Mouse (Mus musculus) mesoderm, embryonic 11.5 days (tissue): ENCODE measurements around the gene Gramd4.

Experiments
- DNase-seq: peaks from one replicate; pipeline ENCODE4 v3.0.0-alpha.2; 2012; ENCODE audit warnings: low read depth, low spot score

Gene Gramd4

DNA sequence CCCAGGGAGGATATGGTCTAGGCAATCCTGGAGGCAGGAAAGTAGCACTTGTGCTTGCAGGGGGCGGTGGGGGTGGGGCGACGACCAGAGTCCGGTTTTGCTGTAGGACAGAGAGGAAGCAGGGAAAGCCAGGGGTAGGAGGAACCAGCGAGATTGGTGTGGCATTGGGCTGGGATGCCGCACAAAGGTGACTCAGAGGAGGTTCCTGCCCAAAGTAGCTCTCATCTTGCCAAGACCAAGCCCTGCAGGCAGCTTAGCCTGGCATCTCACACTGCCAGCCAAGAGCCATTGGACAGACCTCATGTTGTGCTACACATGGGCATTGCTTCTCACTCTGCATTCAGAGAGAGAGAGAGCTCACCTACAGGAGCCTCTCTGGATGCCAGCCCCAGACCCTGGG lies at the start of gene Gramd4:
Gene Gramd4 (plus strand): TSS at position 283 of the 400 bp plus-strand sequence.
- DNase-seq, result no peak

DNA sequence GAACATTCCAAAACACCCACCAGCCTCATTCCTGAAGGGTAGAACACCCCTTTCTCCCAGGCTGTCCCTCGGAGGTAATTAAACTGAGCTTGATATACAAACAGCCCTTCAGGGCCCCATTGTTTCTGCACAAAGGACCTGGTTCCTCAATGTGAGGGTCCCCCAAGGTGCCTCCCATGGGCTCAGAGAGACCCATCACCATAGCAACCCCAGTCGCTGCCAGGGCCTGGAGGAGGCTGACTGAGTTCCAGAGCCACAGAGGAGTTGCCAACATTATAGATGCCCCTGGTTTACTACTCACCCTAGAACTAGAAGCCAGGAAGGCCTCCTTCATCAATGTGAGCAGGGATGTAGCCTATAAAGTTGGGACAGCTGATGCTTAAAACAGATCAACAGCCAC lies 44.4 kb upstream of the Gramd4 start:
- DNase-seq, result peak; percentile 55

DNA sequence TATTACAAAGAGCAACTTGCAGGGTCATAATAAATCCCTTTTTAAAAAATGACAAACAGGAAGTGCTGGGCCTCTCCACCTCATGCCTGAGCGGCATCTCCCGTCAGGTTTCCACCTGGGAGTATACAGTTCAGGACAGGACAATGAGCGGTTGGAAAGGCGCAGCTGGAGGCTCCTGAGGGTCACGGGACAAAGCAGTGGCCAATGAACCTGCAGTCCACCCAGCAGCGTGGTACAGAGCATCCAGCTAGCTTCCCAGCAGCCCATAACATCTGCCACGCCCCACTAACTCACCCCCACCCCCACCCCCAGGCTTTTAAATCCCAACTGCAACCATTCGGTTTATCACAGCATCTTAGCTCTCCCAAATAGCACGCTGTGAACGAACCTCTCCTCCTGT lies 43.8 kb upstream of the Gramd4 start:
- DNase-seq, result no peak

DNA sequence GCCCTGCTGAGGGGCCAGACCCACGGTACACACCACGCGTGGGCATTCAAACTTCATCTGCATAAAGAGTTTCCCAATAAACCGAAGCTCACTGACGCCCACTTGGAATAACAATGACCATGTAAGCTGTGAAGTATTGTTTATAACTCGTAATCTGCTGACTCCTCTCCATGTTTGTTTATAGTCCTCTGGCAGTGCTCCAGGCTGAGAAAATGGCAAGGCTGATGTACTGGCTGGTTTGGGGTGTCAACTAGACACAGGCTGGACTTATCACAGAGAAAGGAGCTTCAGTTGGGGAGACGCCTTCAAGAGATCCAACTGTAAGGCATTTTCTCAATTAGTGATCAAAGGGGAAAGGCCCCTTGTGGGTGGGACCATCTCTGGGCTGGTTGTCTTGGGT lies 42.5 kb upstream of the Gramd4 start:
- DNase-seq, result no peak

DNA sequence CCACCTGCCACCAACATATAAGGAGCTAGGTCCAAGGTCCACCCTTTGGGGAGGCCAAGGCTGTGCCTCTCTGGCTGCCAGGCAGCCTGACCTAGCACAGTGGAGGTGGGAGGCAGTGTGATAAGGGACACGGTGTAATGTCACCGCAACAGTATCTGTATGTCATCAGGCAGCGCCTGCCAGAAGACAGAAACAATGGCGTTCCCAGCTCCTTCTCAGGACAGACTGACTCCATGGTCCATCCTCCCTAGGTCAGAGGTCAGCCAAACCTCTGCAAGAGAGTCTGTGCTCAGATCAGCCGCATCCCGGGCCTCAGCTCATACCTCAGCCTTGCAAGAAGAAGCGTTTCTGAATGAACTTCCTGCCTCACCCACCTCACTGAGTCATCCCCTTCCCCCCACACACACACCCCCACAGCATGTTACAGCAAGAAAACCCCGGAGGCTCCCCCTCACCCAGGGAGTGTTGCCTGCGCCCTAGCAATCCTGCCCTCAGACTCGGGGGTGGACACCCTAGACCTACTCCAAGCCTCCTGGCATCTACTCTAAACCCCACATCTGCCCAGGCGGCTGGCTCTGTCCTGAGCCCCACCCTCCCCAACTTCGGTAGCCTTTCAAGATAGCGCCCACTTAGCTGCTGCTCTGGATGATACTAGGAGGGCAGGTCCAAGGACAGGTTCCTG lies 41.5 kb upstream of the Gramd4 start:
- DNase-seq, result no peak

DNA sequence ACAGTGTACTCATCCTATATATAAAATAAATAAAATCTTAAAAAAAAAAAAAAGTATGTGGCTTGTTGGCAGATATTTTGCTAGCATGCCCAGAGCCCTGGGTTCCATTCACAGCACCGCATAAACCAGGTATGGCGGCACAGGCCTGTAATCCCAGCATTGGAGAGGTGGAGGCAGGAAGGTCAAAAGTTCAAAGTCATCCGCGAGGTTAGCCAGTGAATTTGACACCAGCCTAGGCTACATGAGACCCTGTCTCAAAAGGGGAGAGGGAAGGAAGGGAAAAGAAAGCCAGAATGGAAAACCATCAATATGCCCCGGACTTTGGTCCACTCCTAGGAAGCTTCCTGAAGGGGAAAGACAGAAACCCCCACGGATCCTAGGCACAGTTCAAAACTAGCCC lies 40.2 kb upstream of the Gramd4 start:
- DNase-seq, result no peak

DNA sequence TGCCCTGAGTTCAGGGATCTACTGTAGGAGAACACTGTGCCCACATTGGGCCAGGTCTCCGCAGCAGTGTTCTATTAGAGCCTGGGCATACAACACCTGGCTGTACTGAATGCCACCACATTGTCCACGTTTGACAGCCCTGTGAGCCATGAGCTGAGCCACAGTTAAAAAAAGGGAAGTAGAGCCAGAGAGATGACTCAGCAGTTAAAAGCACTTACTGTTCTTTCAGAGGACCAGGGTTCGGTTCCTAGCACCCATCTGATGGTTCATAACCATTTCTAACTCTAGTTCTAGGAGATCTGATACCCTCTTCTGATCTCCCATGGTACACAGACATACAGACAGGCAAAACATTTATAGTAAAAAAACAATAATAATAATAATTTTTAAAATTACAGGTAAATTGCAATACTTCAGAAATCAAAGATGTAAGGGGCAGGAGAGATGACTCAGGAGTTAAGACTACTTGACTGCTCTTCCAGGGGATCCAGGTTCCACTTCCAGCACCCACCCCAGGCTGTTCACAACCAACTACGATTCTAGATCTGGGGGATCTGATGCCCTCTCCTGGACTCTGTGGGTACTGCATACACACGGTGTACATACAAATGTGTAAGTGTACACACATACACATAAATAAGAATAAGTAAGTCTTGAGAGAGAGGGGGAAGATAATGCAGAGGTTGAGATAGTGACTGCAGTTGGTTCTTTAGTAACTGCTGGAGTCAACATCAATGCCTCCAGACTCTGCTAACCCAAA lies 38.6 kb upstream of the Gramd4 start:
- DNase-seq, result no peak

DNA sequence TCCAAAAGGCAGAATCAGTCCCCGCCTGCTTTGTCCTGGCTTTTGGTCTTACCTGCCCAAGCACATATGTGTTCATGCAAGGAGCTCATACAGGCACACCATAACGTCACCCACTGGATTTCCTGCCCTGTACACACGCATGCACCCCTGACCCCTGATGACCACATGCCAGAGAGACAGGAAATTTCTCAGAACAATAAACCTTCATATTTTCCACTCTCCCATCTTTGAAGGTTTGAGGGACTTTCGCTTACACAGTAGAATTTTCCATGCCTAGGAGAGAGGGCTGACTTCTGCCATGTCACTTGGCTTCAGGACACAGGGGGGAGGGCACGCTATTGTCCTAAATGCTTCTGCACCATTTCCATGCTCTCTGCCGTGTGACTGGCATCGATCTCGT lies 37.5 kb upstream of the Gramd4 start:
- DNase-seq, result no peak

DNA sequence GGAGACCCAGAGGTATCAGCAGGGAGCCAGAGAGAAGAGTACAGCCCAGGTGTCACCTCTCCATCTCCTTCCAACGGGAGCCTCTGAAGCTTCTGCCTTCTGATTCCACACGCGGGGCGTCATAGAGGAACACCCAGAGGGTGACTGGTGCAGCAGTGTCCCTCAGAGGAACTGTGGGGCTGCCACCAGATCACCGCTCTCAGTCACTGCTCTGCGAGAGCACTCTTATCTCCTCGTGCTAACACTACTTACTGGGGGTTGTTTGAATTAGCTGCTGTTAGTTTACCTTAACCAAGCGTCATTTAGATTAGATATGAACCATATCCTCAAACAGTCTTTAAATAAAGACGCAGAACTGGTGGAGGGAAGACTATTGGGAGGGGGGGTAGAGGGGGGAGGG lies 36.2 kb upstream of the Gramd4 start:
- DNase-seq, result no peak

DNA sequence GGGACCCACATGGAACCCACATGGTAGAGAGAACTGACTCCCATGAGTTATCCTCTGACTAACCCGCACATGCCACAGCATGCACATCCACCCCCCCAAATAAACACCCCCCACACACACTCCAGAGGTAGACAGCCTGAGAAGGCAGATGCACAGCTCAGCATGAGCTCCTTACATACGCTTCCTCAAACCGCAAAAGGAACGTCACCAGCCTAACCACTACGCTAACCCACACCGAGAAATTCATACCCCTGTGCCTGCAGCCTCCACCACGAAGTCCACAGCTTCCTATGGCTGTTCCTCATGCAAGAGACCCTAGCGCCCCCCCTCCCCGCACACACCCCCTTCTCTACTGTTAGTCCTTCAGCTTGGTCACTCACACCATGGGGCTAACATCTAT lies 35.5 kb upstream of the Gramd4 start:
- DNase-seq, result no peak

DNA sequence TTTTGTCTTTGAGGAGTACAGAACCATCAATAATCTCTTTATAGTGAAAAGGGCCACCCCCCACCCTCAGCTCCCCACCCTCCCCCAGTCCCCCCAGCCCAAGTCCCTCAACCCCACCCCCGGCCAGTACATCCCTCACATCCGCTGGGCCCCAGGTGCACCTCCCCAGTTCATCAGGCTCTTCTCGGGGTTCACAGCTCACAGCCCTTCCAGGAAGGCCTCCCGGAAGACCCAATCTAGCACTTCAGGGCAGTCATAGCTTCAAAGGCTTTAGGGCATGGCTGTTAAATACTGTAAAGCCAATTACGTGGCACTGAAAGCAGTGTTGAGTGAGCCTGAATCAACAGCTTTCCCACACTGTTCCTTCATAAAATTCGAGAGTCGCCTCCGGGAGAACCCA lies 29.6 kb upstream of the Gramd4 start:
- no peak for DNase-seq

DNA sequence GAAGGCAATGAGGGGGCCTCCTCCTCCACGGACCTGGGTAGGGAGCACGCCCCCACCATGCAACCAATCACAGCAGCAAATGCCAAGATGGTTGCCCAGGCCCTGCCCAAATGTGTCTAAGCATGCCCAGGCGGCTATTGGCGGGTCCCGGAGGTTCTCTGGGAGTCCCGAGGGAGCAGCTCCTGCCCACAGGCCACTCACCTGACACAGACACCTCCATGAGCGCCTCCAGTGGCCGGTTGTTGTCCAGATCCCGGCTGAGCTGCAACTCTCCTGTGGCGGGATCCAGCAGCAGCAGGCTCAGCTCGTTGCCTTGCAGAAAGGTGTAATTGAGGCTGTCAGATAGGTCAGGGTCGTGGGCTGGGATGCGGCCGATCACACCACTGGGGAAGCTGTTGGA lies 27.5 kb upstream of the Gramd4 start:
- no peak for DNase-seq

DNA sequence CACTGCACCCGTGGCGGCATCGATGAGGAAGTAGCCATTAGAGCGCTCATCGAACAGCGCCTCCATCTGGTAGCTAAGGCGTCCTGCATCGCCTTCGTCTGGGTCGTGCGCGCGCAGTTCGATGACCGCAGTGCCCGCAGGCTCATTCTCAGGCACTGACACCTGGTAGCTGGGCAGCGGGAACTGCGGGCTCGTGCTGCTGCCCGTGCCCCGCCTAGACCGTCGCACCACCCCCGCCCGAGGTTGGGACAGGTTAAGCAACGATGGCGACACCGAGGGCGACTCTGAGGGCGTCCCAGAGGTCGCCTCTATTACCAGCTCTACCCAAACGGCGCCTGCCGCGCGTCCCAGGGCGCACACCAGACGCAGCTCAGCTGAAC lies 24.7 kb upstream of the Gramd4 start:
- DNase-seq, result peak; percentile 82

DNA sequence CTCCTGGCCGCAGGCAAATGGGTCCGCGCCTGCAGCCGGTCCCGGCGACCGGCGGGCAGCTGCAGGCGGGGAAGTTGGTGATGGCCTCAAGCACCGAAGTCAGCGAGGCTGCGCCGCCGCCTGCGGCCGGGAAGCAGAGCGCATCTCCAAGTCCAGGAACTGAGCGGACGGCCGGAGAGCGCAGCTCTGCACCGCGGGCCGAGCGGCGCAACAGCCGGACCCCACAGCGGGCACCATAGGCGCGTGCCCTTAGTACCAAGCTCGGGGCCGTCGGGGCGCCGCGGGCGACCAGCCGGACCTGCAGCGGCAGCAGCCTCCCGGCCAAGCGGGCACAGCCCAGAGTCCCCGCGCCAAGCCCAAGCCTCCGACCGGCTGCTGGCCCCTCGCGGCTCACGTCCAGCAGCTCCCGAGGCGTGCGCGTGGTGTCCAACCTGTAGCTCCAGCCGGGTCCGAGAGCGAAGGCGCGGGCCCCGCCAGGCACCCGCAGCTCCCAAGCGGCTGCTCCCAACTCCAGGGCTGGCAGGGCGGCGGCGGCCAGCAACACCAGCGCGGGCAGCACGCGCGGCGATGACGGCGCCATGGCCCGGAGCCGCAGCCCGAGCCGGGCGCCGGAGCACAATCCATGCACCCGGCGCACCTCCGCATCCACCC lies 24.2 kb upstream of the Gramd4 start, which contains the start of gene Celsr1:
Gene Celsr1 (minus strand): TSS at position 587 of the 651 bp plus-strand sequence.
- peak; percentile 69 for DNase-seq

DNA sequence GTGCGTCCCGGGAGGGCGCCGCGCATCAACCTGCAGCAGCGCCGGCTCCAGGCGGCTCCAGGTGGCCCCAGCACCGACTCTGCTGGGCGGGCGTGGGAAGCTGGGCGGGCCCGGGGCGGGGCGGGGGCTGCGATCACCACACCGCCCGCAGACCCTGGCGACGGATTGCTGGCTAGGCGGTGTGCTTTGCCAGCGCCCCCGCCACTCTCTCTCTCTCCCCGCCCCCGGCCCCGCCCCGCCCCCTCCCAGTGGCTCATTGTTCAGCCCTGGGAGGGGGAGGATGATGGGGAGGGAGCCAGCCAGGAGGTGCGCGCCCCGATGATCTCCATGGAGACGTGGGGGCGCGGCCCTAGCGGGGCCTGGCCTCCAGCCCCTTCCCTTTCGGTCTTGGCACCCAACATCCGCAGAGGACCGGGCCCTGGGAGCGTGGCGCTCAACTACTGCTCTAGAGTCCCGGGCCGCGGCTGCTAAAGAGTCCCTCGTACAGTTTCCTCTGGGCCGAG lies 23.4 kb upstream of the Gramd4 start:
- DNase-seq, result peak; percentile 86

DNA sequence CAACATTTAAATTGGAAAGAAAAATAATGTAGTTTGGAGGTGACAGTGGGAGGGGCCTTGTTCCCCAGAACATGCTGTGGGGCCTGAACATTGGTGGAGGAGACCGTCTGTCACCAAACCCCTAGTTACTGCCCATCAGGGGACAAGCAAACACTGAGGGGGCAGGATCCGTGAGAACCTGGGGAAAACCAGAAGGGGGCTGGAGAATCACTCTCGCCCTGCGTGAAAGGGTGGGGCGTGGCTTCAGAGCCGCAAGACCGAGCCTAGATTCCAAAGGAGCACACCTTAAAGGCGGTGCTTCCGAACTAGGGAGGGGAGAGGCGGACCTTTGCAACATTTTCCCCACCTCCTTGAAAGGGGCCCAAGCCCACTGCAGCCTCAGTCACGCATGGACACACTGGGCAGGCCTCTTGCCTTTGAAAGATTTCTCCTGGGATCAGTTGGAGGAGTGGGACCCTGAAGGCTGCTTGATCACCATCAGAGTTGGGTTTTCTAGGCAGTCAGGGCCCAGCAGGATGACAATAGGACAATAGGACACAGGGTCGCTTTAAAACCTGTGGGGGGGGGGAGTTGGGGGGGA lies 22.6 kb upstream of the Gramd4 start:
- no peak for DNase-seq

DNA sequence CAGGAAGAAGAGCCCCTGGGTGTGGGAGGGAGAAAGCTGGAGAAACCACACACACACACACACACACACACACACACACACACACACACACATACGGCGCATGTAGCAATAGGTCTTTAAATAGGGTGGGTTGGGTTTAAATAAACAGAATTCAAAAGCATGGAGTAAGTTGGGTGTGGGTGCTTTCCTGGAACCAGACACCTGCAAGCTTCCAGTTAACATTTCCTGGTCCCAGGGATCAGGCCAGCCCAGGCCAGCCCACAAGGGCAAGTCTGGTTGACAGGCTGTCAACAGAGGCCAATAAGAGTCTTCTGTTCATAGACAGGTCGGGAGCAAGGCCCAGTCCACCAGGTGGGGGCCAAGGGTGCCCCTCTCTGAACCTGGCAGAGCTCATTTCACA lies 21.6 kb upstream of the Gramd4 start:
- no peak for DNase-seq

DNA sequence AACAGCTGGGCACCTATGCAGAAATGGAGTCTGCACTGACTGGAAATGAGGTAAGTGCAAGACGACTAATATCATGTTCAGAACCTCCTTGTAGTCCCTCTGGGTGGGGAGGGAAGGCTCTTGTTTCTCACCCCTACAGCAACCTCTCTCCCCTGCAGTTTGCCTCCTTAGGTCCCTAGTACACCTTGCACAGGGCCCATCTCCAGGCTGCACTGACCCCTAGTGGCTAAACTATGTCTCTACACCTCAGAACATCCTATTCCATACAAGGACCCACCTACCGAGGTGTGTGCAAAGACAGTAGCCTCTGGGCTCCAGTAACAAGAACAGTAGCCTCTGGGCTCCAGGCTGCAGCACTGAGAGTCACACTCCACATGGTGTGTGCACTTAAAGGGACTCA lies 18.7 kb upstream of the Gramd4 start:
- peak; percentile 86 for DNase-seq

DNA sequence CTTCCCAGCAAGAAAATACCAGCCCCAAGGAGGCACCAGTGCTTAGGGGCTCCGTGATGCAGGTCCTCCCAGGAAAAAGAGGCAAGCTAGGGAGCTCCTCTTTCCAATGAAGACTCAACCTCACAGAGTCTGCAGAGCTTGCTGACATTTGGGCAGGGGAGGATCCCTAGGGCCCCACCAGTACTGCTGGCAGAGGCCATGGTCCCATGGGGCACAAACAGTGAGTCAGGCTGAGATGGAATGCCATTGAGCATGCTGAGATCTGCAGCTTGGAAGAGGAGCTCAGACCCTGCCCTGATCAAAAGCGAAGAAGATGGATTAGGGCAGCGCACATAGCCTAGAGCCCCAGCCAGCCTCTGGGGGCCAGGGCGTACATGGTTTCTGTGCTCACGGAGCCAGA lies 16.1 kb upstream of the Gramd4 start:
- no peak for DNase-seq

DNA sequence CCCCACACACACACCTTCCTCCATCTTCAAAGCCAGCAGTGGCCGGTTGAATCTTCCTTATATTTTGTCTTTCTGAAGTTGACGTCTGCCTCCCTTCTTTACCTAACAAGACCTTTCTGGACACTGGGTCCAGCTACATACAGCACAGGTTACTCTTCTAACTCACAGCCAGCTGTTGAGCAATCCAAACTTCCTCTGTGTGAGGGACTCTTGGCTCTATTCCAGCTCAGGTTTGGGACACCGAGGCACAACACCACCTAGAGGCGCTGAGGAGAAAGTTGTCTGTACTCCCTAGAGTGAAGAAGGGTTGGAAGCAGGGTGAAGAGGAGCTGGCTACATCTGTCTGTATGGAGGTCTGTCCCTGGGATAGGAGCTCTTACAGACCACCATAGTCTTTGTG lies 15.1 kb upstream of the Gramd4 start:
- DNase-seq, result no peak

DNA sequence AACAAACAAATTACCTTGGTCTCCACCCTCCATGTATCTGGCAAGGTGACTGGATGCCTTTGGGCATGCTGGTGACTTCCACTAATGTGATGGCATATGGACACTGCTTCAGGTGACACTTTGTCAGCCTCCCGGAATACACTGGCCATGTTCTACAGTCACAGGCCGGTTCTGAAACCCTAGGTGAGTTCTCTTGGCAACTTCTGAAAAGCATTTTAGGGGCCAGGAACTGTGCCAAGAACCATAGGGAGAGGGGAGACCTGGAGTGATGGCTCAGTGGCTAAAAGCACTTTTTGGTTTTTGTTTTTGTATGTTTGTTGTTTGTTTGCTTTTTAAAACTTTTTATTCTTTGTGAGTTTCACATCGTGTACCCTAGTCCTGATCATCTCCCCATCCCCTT lies 8.0 kb upstream of the Gramd4 start:
- DNase-seq, result no peak

DNA sequence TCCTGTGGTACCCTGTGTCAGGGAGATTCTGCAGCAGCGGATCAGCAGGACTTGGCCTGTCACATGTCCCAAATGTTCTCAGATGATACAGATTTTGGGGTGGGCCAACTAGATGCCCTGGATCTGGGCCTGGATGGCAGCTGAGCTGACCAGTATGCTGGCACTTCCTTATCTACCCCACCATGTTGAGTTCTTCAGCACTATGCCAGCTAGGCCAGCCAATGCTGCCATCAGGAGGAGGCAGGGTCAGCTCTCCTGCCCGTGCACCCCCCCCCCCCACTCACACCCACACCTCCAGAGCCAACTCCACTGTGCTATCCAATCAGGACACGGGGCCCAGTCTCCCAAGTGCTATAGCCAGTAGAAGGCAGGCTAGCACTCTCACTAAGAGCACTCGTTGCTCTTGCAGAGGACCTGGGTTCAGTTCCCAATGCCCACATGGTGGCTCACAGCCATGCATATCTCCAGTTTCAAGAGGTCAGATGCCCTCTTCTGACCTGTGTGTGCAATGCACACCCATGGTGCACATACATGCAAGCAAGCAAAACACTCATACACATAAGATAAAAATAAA lies 7.2 kb upstream of the Gramd4 start:
- DNase-seq, result no peak
